28 mouse cellular contexts compared by ENCODE assay signal in genomic region chr16:18598006-18598405, GRCm38 (mm10). TPM values are rescaled to one million over a fixed set of nuclear protein-coding genes. Genes with fewer than 3 reads are reported as not detected.
"Had no signal": no experiment of that assay in that cellular context is flagged by ENCODE, and none has a peak within 500 bp of the region (broad histone marks: within the 10 kb centered on the region; RNA-seq: fewer than 3 reads in every experiment).

No protein-coding gene starts in this region.

- H3K36me3 ChIP-seq: heart, embryonic 10.5 days; heart, embryonic 12.5 days; hindbrain, embryonic 10.5 days; hindbrain, embryonic 13.5 days; hindbrain, embryonic 15.5 days; intestine, embryonic 15.5 days; kidney, embryonic 15.5 days; limb, embryonic 13.5 days; limb, embryonic 15.5 days; liver, embryonic 12.5 days had no signal

- H3K9me3 ChIP-seq: heart, embryonic 10.5 days; heart, embryonic 12.5 days; hindbrain, embryonic 10.5 days; hindbrain, embryonic 13.5 days; hindbrain, embryonic 15.5 days; intestine, embryonic 15.5 days; kidney, embryonic 15.5 days; limb, embryonic 13.5 days; limb, embryonic 15.5 days; liver, embryonic 12.5 days had no signal

- H3K4me3 ChIP-seq: gastrocnemius, adult 2 months; heart, embryonic 10.5 days; heart, embryonic 12.5 days; hindbrain, embryonic 10.5 days; hindbrain, embryonic 13.5 days; hindbrain, embryonic 15.5 days; intestine, embryonic 15.5 days; kidney, embryonic 15.5 days; limb, embryonic 13.5 days; limb, embryonic 15.5 days; liver, embryonic 12.5 days had no signal

- H3K4me2 ChIP-seq: heart, embryonic 12.5 days; hindbrain, embryonic 13.5 days; hindbrain, embryonic 15.5 days; intestine, embryonic 15.5 days; kidney, embryonic 15.5 days; limb, embryonic 13.5 days; limb, embryonic 15.5 days; liver, embryonic 12.5 days had no signal

- H3K27ac ChIP-seq: gastrocnemius, adult 2 months; heart, embryonic 10.5 days; hindbrain, embryonic 10.5 days; hindbrain, embryonic 13.5 days; hindbrain, embryonic 15.5 days; intestine, embryonic 15.5 days; kidney, embryonic 15.5 days; kidney, postnatal 0 days; limb, embryonic 13.5 days; limb, embryonic 15.5 days; liver, embryonic 12.5 days had no signal

- DNase-seq: gastrocnemius, adult 2 months; gastrocnemius, postnatal 10 days; gastrocnemius, postnatal 25 days; heart, adult 18-20 months; heart, postnatal 10 days; heart, postnatal 4 days; kidney, adult 18-20 months; kidney, adult 9 months; kidney, postnatal 14 days; kidney, postnatal 36 days; layer of hippocampus, adult 9-11 months; layer of hippocampus, postnatal 36 days; left cerebral cortex, postnatal 4 days had no signal

- H3K4me1 ChIP-seq: hindbrain, embryonic 13.5 days had no signal

- ATAC-seq: inflammation-experienced regulatory T-cells, adult 6 months; intestine, embryonic 15.5 days; intestine, postnatal 0 days; liver, embryonic 12.5 days had no signal

- H3K9ac ChIP-seq: heart, embryonic 12.5 days; hindbrain, embryonic 13.5 days; hindbrain, embryonic 15.5 days; intestine, embryonic 15.5 days; kidney, embryonic 15.5 days; limb, embryonic 13.5 days; limb, embryonic 15.5 days; liver, embryonic 12.5 days had no signal

RNA-seq across cellular contexts. Expression of gene Tbx1, which starts 7.5 kb away (rescaled TPM):
- total RNA-seq: granulocyte monocyte progenitor cell, adult 5-6 weeks; liver, adult 2 months had no signal
- polyA plus RNA-seq: inflammation-experienced regulatory T-cells, adult 6 months; liver, embryonic 12.5 days had no signal

RNA-seq across cellular contexts. Expression of gene Gp1bb, which starts 24.2 kb away (rescaled TPM):
- total RNA-seq: gastrocnemius, adult 2 months; gastrocnemius, postnatal 10 days; granulocyte monocyte progenitor cell, adult 5-6 weeks; liver, adult 2 months had no signal
- polyA plus RNA-seq: inflammation-experienced regulatory T-cells, adult 6 months; liver, adult 2 months had no signal

RNA-seq across cellular contexts. Expression of gene Gm49601, which starts 28.2 kb away (rescaled TPM):
- total RNA-seq: liver, adult 2 months had no signal
- polyA plus RNA-seq: inflammation-experienced regulatory T-cells, adult 6 months; liver, adult 2 months had no signal
